Mouse (Mus musculus) Patski (cell line): ENCODE results near the gene Acvr1. TPM values are rescaled to one million over a fixed set of nuclear protein-coding genes. Genes with fewer than 3 reads are reported as not detected.
A peak's percentile ranks its signal among the peaks of the same experiment; 100 is the strongest.

ENCODE experiments used
- ATAC-seq: fragments of 100-300 bp; one replicate; pipeline ENCODE4 v1.8.0; 2021
- CTCF ChIA-PET: fragments of 350-600 bp; sonication (Branson Sonifier 250); formaldehyde crosslinking; loops from one replicate; lab custom pipeline; 2022; ENCODE audit warnings: inconsistent platforms; lab: Charles Lee
- POLR2A ChIA-PET: fragments of 350-600 bp; sonication (Branson Sonifier 250); formaldehyde crosslinking; loops from one replicate; lab custom pipeline; 2022; ENCODE audit warnings: antibody characterized with exemption, inconsistent platforms; lab: Charles Lee
- DNase-seq: peaks from one replicate; pipeline ENCODE4 v3.0.0-alpha.2; 2011; ENCODE audit warnings: low read depth, low spot score
- H3K27me3 ChIP-seq: fragments of 371-371 bp; one replicate; pipeline ENCODE4 v1.5.1; 2021
- CTCF ChIP-seq: fragments of 100-300 bp; IDR thresholded peaks from one replicate; pipeline ENCODE4 v1.5.1; 2021
- in situ Hi-C: fragments of 300-500 bp; cut with MboI; formaldehyde crosslinking; loops from 3 replicates; pipeline ENCODE4 v1.11.1; 2018; ENCODE audit warnings: low pct_unique_long_range_greater_than_20kb, mixed read lengths
- polyA plus RNA-seq: library from polyadenylated mRNA; unstranded; gene quantifications from one replicate; pipeline ENCODE4 v1.2.3, GENCODE M21; 2021

Gene Acvr1
- polyA plus RNA-seq, 1 experiment from 2014 or later, result 23.3 TPM

- no peaks in the 10 kb centered on the region for H3K27me3 ChIP-seq
- ATAC-seq, result peak; percentile 93
- in situ Hi-C loops, result no loop called here
- DNase-seq, result peak; percentile 65
- no peak for TF ChIP-seq CTCF
- POLR2A ChIA-PET, result interaction anchor here (0.6 kb wide), 1 partner anchor 52 kb away, joined by 4 read pairs; no protein-coding TSS in a partner anchor
- CTCF ChIA-PET, result no interaction called here
These were observed 82.5 kb downstream of the Acvr1 start for GRCm38 (mm10) chr2:58484284-58484965.

- CTCF ChIA-PET, result interaction anchor here (1.0 kb wide), 1 partner anchor 184 kb away, joined by 3 read pairs; no protein-coding TSS in a partner anchor
- in situ Hi-C loops, result no loop called here
- ATAC-seq (no peak), DNase-seq (no peak)
- POLR2A ChIA-PET, result no interaction called here
- H3K27me3 ChIP-seq, result no peaks in the 10 kb centered on the region
- no peak for TF ChIP-seq CTCF
These were observed 85.4 kb downstream of the Acvr1 start for GRCm38 (mm10) chr2:58481450-58482100.

GRCm38 (mm10) chr2:58480764-58481163, 86.2 kb downstream of the Acvr1 start:
- in situ Hi-C loops, result no loop called here
- no peaks in the 10 kb centered on the region for H3K27me3 ChIP-seq
- POLR2A ChIA-PET, result no interaction called here
- CTCF ChIA-PET, result interaction anchor here (0.9 to 1.4 kb wide), 4 partner anchors 15 to 186 kb away, joined by 3 to 6 read pairs (median 3); no protein-coding TSS in a partner anchor
- no peak for TF ChIP-seq CTCF
- DNase-seq, result no peak
- ATAC-seq, result no peak

GRCm38 (mm10) chr2:58479536-58479935, 87.4 kb downstream of the Acvr1 start:
- no peaks in the 10 kb centered on the region for H3K27me3 ChIP-seq
- in situ Hi-C loops, result loop anchor here (5.0 kb wide), 2 partner anchors 88 to 188 kb away; partner anchors contain the start of genes Acvr1 and Upp2
- ChIA-PET POLR2A (no interaction called here), CTCF (interaction anchor here (0.9 to 1.4 kb wide), 2 partner anchors 17 to 186 kb away, joined by 3 to 6 read pairs; no protein-coding TSS in a partner anchor)
- ATAC-seq (no peak), DNase-seq (no peak)
- no peak for TF ChIP-seq CTCF

- ChIA-PET POLR2A (no interaction called here), CTCF (interaction anchor here (2.6 to 5.1 kb wide), 3 partner anchors 91 to 190 kb away, joined by 7 to 29 read pairs (median 20); no protein-coding TSS in a partner anchor)
- in situ Hi-C loops, result loop anchor here (5.0 kb wide), 2 partner anchors 89 to 189 kb away; partner anchors contain the start of genes Acvr1 and Upp2
- DNase-seq (no peak), ATAC-seq (no peak)
- TF ChIP-seq CTCF, result no peak
- H3K27me3 ChIP-seq, result no peaks in the 10 kb centered on the region
These were observed 88.8 kb downstream of the Acvr1 start for GRCm38 (mm10) chr2:58478144-58478543.

- ATAC-seq, result no peak
- peak; percentile 81 for TF ChIP-seq CTCF
- POLR2A ChIA-PET, result no interaction called here
- CTCF ChIA-PET, result interaction anchor here (0.8 to 5.1 kb wide), 7 partner anchors 9 to 191 kb away, joined by 3 to 29 read pairs (median 3); no protein-coding TSS in a partner anchor
- in situ Hi-C loops, result loop anchor here (5.0 kb wide), 2 partner anchors 90 to 190 kb away; partner anchors contain the start of genes Acvr1 and Upp2
- peak; percentile 43 for DNase-seq
- H3K27me3 ChIP-seq, result no peaks in the 10 kb centered on the region
These were observed 89.8 kb downstream of the Acvr1 start for GRCm38 (mm10) chr2:58476956-58477715.

GRCm38 (mm10) chr2:58475578-58475977, 91.4 kb downstream of the Acvr1 start:
- ATAC-seq, result no peak
- ChIA-PET CTCF (interaction anchor here (1.0 to 5.1 kb wide), 7 partner anchors 41 to 315 kb away, joined by 3 to 29 read pairs (median 7); no protein-coding TSS in a partner anchor), POLR2A (no interaction called here)
- no peak for DNase-seq
- TF ChIP-seq CTCF, result no peak
- in situ Hi-C loops, result loop anchor here (5.0 kb wide), 2 partner anchors 92 to 192 kb away; partner anchors contain the start of genes Acvr1 and Upp2
- H3K27me3 ChIP-seq, result no peaks in the 10 kb centered on the region

- in situ Hi-C loops, result no loop called here
- no peak for DNase-seq
- CTCF ChIA-PET, result interaction anchor here (0.6 to 0.7 kb wide), 2 partner anchors 29 to 95 kb away, joined by 3 to 4 read pairs; no protein-coding TSS in a partner anchor
- H3K27me3 ChIP-seq, result no peaks in the 10 kb centered on the region
- POLR2A ChIA-PET, result interaction anchor here (0.7 kb wide), 1 partner anchor 98 kb away, joined by 3 read pairs; no protein-coding TSS in a partner anchor
- ATAC-seq, result no peak
- no peak for TF ChIP-seq CTCF
These were observed 96.7 kb downstream of the Acvr1 start for GRCm38 (mm10) chr2:58470290-58470689.

- no peak for DNase-seq
- POLR2A ChIA-PET, result no interaction called here
- no peak for ATAC-seq
- H3K27me3 ChIP-seq, result no peaks in the 10 kb centered on the region
- CTCF ChIA-PET, result interaction anchor here (0.7 kb wide), 1 partner anchor 96 kb away, joined by 3 read pairs; no protein-coding TSS in a partner anchor
- no peak for TF ChIP-seq CTCF
- in situ Hi-C loops, result no loop called here
These were observed 97.1 kb downstream of the Acvr1 start, which contains the start of gene Gm17409 for GRCm38 (mm10) chr2:58469816-58470215. Gene Gm17409 (plus strand): TSS chr2:58470116.
